Comparison of ENCODE assay signal across 9 mouse cellular contexts in the genomic region with DNA sequence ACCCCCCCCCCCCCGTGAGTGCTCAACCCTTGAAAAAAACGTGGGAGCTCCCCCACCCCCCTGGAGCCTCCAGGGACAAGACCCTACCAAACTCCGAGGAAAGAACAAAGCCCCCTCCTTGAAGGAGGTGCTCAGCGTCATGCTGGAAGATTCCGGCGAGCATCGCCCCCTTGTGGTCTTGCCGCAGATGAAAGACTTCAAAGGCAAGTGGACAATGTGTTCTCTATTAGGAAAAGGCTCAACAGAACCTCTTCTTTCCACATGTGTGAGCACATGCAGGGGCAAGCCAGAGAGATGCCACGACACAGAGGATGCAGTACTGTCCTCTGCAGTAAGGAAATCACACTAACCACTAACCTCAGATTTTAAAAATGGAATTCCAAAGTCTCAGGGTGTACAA. TPM values are rescaled to one million over a fixed set of nuclear protein-coding genes. Genes with fewer than 3 reads are reported as not detected.
DNase-seq lines count a peak whose midpoint lies in the region; ATAC-seq lines count a peak whose summit lies in the region.
"Had no signal": no experiment of that assay in that cellular context is flagged by ENCODE, and none has a peak within 500 bp of the region (broad histone marks: within the 10 kb centered on the region; RNA-seq: fewer than 3 reads in every experiment).

No protein-coding gene starts in this region.

- WGBS in hindbrain, embryonic 11.5 days = 1% methylated on average over 9 of the region's 9 CpGs

- no peaks in the 10 kb centered on the region for H3K9me3 ChIP-seq in hindbrain, embryonic 11.5 days (ENCODE audit: control insufficient read depth, low read length)
- H3K9me3 ChIP-seq: megakaryocyte, embryonic 14.5 days had no signal

- no peak overlapping the region for H3K27ac ChIP-seq in hindbrain, embryonic 11.5 days (ENCODE audit: low read depth, low read length)

- peak; percentile 64; the same call in 1 of the 2 replicates for ATAC-seq in frontal cortex, adult (ENCODE audit: low TSS enrichment)
- ATAC-seq in hindbrain, embryonic 11.5 days (ENCODE audit: low FRiP score) = peak; percentile 70
- ATAC-seq in megakaryocyte progenitor cell, adult 5-6 weeks (replicated peaks; ENCODE audit: poor library complexity) = peak; percentile 58; the same call in 1 of the 2 replicates
- no peak for ATAC-seq in erythroid progenitor cell, adult 5-6 weeks (replicated peaks; ENCODE audit: low FRiP score, poor library complexity, severe bottlenecking)

- peak overlapping the region; percentile 25 for H3K4me2 ChIP-seq in hindbrain, embryonic 11.5 days (replicated peaks; ENCODE audit: low read depth, low read length)

- H3K9ac ChIP-seq in hindbrain, embryonic 11.5 days (ENCODE audit: low read depth, low read length) = peak overlapping the region; percentile 35; the same call in 1 of the 2 replicates

- peak; percentile 94 for DNase-seq in NIH3T3 (ENCODE audit: low read depth)
- peak; percentile 43 for DNase-seq in cerebellum, adult 8-10 months
- DNase-seq in hindbrain, embryonic 11.5 days (ENCODE audit: low spot score) = peak; percentile 89
- peak; percentile 27 for DNase-seq in layer of hippocampus, adult 9-11 months
- peak; percentile 34 to 41 for DNase-seq in right cerebral cortex, postnatal 36 days (ENCODE audit: low spot score in 2 of 2)

- H3K27me3 ChIP-seq in hindbrain, embryonic 11.5 days (ENCODE audit: control insufficient read depth, insufficient read depth, low read length) = no peaks in the 10 kb centered on the region

- H3K4me3 ChIP-seq in hindbrain, embryonic 11.5 days (ENCODE audit: low read depth, low read length) = no peak overlapping the region
- H3K4me3 ChIP-seq: megakaryocyte, embryonic 14.5 days had no signal

- peaks cover 12% of the 10 kb centered on the region for H3K4me1 ChIP-seq in hindbrain, embryonic 11.5 days (replicated peaks; ENCODE audit: control insufficient read depth, insufficient read depth, low read length)

- H3K36me3 ChIP-seq in hindbrain, embryonic 11.5 days (ENCODE audit: control insufficient read depth, insufficient read depth, low read length) = no peaks in the 10 kb centered on the region

RNA-seq across cellular contexts. Expression of a gene that starts 46.2 kb away (rescaled TPM):
- 16.3 and 23.2 TPM in 2 replicates for polyA plus RNA-seq in hindbrain, embryonic 11.5 days (2014; fragmentation: Nextera tagmentation; extraction: Ambion mirVana)
- total RNA-seq in megakaryocyte progenitor cell, adult 5-6 weeks (2015) = not detected in 2 replicates
- total RNA-seq in megakaryocyte progenitor cell, adult 5-6 weeks (2017) = not detected in 2 replicates
- total RNA-seq in erythroid progenitor cell, adult 5-6 weeks (2015; ENCODE audit: low replicate concordance) = not detected in 2 replicates
- total RNA-seq in erythroid progenitor cell, adult 5-6 weeks (2017; ENCODE audit: low replicate concordance) = not detected in 2 replicates

Comparison
In these comparisons a context has a peak if more than half of its experiments do, and no peak if none do; other contexts are left out.
1. DNase-seq: peak in every context shown above with its lines; median percentile 94 in NIH3T3; 89 in hindbrain, embryonic 11.5 days; 43 in cerebellum, adult 8-10 months; 38 in right cerebral cortex, postnatal 36 days; 27 in layer of hippocampus, adult 9-11 months.